Mouse (Mus musculus) olfactory bulb, adult 2 months (tissue): ENCODE results near the gene Stx4a.

Experiments
- CTCF ChIP-seq: fragments of 200-500 bp; IDR thresholded peaks from 2 replicates; pipeline ENCODE4 v1.5.1; 2012; ENCODE audit warnings: low read depth, mild to moderate bottlenecking, low read length, moderate library complexity; ENCODE audit not compliant: insufficient read depth
- POLR2A ChIP-seq: fragments of 200-500 bp; IDR thresholded peaks from 2 replicates; pipeline ENCODE4 v1.6.1; 2012; ENCODE audit warnings: mild to moderate bottlenecking, low read depth, low read length, moderate library complexity; ENCODE audit not compliant: insufficient read depth

GRCm38 (mm10) chr7:127897542-127897941 lies 73.4 kb downstream of the Stx4a start:
- TF ChIP-seq CTCF (no peak), POLR2A (no peak)
